Mouse (Mus musculus) kidney, postnatal 10 days (tissue): ENCODE results near the gene Fam57a.
A peak's percentile ranks its signal among the peaks of the same experiment; 100 is the strongest.

Experiments
- DNase-seq: peaks from one replicate; pipeline ENCODE4 v3.0.0; 2021; ENCODE audit warnings: mixed read lengths

Gene Fam57a

DNA sequence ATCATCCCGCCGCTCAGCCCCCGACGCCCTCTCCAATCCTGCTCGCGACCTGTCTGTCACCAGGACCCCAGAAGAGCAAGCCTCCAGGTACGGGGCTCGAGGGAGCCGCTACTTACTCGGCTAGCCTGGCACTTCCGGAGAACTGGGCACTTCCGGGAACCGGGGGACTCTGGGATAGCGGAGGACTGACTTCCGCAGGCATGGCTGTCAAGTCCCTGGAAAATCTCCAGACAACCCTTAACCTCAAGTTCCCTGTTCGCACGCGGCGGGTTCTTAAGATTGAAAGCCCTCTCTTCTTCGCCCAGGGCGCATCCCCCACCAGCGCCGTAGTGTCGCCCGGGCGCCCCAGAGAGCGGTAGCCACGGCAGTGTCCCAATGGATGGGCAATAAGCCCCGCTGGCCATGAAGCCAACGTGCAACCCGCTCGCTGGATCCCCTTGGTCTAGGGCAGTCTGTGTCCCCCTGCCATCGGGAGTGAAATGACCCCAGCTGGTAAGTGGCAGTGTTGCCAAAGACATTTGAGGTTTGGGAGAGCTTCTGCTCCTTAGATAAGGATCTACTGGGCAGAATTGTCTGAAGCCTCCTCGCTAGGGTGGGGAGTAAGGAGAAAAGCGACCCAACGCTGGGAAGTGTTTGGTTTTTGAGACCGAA, at the start of gene Fam57a, which contains the start of gene Vps53:
Gene Fam57a (plus strand): TSS at position 177 of the 651 bp plus-strand sequence.
Gene Vps53 (minus strand): TSS at position 153 of the 651 bp plus-strand sequence.
- DNase-seq = peak; percentile 93

DNA sequence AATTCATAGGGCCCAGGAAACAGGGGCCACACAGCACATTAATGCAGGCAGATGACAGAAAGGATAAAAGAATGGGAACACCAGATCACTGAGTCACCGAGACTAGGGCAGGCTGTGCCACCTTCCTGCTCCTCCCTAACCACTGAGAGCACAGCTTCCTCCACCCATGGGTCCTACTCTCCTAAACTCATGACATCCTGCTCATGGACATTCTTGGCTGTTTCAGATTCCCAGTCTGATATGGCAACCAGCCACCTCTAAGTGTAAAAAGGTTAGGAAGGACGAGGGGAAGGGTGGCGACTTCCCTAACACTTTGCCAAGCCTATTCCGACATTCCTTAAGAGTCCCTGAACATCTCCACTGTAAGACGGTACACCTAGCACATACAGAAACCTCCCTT, 48.6 kb upstream of the Fam57a start:
- DNase-seq = peak; percentile 49

- no peak for DNase-seq
Measured at GRCm38 (mm10) chr11:76135641-76136437, 43.6 kb upstream of the Fam57a start.

DNA sequence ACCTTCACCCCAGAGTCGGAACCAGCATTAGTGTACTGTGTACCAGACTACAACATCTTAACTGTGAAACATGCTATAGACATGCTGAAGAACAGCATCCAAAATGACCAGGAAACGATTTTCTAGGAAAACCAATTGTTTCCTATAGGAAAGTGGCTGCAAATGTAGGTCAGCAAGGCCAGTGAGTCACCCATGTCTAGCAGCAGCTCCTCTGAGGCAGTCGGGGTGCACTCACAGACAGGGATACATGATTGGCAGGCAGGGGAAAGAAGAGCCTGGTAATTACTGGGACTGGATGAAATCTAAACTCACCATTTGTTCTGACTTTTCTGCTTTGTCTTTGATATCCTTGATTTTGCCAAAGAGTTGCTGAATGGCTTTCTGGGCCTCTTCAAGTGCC, 41.5 kb upstream of the Fam57a start:
- DNase-seq = no peak

DNA sequence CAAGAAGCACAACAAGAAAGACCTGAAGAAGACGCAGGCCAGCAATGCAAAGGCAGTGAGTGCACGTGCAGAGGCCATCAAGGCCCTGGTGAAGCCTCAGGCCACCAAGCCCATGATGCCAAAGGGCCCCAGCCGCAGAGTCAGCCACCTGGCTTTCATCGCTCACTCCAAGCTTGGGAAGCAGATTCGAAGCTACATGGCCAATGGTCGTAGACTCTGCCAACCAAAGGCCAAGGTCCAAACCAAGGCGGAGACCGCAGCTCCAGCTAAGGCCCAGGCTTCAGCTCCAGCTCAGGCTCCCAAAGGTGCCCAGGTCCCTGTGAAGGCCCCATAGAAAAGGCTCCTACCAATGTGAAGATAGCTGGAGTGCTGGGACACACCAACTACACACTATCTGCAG, 35.1 kb upstream of the Fam57a start:
- DNase-seq = no peak

GRCm38 (mm10) chr11:76145169-76145568, 34.3 kb upstream of the Fam57a start:
- no peak for DNase-seq

DNA sequence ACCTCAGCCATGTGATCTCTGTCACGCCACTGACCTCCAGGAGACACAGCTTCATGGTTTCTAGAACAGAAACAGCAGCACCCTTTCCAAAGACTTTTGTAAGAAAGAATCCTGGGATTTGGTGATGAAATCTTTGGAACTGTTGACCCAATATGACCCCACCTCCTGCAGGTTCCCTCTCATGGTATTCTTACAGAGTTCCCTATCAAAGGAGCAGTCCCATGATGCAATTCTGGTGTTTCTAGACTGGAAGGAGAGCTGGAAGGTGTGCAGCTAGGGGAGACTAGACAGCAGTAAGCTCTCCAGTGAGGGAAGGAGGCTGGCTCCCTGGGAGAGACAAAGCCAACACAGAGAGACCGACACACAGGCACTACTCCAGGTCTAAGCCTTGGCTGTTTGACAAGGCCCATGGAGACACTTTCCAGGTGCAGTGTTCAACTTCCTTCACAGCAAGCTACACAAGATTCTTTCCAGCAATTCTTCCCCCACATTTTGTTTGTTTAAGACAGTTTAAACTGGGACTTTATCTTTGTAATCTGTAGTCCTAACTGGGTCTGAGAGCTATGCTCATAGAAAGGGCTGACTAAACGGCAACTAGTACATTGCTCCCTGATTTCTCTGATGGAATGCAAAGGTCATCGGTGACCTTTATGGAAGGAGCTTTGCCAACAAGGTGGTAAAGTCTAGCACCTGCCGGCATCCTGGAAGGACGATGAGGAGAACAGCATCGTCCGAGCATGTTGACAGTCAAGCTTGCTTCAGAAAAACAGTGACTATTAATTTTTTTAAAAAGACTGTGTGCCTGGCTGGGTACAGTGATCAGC, 33.1 kb upstream of the Fam57a start:
- DNase-seq = no peak

DNA sequence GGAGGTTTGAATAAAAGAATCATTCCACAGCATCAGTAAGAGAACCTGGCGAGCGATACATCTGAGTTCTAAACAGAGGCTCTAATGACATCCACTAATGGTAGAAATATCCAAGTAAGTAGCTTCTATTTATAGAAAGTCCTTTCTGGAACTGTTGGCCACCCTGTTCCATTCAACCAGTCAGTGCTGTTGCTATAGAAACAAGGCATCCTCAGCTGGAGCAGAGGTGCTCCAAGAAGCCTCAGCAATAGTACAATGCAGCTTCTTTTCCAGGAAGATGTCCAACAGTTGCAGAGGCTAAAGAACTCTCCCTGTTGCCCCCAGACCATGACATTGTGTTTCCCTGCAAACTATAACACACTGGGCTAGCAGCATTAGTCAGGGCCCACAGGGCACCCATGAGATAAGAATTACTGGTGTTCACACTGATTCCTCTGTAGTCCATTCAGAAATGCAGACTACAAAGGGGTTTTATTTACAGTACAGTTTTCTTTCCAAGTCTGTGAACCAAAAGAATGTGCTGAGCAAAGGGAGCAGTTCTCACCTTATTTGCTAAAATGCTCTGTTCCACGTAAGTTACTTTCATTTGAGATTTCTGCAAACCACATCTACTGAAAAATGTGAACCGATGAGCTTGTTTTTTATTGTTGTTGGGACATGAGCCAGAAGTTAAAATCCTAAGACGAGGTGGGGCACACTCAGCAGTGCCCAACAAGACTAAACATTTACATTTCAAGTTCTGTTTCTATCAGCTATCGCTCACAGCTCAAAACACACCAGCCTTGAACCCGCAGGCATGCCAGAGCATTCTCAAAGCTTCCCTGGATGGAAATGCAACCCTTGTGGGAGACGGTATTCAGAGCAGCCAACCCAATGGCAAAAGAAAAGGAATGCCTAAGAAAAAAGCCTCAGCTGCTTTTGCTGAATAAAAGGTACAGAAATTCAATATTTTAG, 31.1 kb upstream of the Fam57a start:
- DNase-seq = no peak

DNA sequence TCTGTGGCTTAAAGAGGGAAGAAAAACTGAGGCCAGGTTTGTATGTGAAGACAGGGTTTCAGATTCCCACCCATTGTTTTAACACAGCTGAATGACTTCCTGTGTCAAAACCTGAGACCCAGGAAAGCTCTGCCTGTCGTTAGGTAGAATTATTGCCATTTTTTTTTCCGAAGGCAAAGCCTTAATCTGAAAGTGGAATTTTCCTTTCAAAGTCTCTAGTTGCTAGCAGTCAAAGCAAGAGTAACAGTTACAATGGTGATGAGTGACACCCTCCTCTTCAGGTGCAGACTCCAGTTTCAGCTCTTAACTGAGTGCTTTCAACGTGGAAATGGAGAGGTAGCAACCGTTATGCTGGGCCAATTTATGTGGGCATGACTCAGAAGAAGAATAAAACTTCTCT, 28.5 kb upstream of the Fam57a start:
- DNase-seq = no peak

DNA sequence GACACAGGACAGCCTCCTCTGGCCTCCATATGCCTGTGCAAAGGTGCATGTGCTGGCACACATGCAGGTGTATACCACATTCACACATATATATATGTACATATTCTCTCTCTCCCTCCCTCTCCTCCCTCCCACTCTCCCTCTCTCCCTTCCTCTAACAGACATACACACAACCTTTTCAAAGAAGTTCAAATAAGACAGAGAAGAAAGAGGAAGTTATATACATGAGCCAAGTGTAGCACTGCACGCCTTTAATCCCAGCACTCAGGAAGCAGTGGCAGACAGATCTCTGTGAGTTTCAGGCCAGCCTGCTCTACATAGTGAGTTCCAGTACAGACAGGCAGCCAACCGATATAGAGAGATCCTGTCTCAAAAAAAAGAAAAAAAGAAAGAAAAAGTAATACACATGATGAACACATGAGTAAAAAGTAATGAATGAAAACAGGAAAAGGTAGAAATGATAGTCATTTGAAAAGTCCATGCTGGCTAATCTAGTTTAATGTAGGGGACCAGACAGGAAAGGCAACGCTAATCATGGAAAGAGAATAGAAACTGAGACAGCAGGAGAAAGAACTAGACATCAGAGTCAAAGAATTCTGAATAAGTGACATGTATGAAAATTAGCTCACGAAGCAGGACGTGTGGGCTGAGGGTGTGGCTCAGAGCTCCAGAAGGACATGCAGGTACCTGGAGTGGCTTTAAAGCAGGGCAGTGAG, 26.1 kb upstream of the Fam57a start:
- DNase-seq = no peak

DNA sequence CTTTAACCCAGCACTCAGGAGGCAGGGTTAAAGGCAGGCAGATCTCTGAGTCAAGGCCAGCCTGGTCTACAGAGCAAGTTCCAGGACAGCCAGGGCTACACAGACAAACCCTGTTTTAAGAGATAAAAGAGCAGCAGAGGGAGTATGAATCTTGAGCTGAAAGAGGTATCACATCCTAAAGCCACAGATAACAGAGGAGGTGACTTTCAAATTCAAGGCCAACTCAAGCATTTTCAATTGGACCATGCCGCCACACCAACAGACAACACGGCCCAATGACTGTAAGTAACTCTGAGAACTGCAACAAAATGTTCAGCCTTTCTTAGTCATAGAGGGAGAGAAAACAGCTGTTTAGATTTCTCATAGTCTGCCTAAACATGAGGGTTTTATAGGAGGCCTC, 25.3 kb upstream of the Fam57a start:
- no peak for DNase-seq

GRCm38 (mm10) chr11:76154861-76155260, 24.6 kb upstream of the Fam57a start:
- no peak for DNase-seq

DNA sequence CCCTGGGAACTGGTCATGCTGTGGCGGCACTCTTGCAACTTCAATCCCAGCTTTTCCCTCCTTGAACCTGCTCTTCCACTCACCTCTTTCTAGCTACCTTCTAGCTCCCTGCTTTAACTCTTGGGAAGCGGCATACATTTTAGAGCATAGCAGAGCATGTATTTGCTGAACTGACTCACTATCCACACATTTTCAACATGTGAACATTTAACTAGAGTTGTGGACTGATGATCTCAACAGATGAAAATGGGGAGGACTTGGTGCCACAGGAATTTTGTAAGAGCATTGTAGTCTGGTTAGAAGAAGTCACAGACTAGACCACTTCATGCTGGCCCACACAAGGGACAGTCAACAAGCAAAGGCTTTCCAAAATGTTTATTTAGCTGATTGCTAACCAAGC, 21.1 kb upstream of the Fam57a start:
- DNase-seq = no peak

GRCm38 (mm10) chr11:76160251-76160650, 19.2 kb upstream of the Fam57a start:
- DNase-seq = no peak

DNA sequence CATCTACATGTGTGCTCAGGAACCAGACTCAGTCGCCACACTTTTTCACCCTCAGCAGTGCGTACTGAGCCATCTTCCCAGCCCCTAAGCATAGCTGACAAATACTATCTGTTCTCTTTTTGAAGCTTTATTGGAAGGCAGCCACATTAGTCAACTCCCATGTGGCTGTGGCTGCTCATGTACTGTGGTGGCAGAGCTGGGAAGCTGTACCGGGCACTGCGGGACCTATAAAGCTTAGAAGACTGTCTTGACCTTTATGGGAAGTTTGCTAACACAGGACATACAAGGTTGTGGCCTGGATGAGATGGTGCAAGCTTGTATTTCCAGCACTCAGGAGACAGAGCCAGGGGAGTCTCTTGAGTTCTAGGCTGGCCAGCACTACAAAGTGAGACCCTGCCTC, 12.8 kb upstream of the Fam57a start:
- DNase-seq = peak; percentile 19

DNA sequence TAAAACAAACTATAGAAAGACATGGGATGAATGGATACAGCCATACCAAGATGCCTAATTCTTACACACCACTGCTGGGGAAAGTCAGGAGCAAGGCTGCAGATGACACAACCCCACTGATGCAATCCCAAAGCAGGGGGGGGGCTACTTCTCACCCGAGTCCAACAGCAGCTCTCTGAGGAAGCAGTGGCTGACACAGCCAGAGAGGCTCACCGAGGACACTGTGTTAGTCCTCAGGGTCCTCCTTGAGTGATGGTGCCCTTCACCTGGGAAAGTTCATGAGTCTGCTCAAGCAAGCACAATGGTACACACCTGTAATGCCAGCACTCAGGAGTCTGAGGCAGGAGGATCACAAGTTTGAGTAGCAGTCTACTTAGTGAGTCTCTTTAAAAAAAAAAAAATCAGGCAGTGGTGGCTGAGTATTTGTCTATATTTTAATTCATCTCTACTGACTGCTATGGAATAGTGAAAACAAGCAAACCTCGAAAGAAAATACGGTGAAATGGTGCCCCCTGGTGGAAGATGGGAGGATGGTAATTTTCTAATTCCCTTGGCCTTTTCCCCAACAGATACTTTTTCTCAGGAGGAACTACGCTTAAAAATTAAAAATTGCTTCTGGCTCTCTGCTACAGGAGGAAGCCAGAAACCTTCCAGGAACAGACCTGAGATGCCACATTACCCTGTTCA, 12.2 kb upstream of the Fam57a start:
- peak; percentile 84 for DNase-seq

DNA sequence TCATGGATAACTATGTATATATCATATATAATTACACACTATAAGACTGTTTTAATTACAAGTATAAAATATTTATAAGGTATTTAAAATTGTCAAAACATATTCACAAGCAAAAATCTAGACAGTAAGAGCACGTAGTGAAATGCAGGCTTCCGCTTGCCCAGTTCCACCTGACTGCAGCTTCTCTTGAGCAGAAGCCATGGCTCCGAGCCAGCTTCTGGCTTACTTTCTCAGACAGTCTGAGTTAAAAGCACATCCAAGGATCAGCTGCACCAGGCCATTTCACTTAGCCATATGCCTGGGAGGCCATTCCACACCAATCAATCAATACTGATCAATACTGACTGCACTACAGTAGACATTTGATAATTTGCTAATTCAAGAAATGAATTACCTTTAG, 10.5 kb upstream of the Fam57a start:
- DNase-seq = peak; percentile 81

DNA sequence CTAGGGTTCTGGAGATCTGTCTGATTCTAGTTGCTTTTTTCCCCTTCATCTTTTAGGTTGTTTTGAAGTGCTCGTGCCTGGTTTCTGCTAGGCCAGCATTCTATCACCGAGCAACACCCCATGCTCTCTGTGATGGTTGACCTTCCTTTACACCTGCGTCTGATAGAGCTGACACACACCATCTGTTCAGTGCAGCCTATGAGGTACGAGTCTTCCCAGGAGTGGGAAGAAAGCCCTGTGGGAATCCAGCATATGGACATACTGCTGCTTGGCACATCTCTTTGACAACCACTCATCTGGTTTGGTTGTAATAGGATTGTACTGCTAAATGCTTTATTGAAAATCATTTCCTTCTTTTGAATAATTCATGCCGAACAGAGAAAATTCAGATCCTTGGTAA, 9.3 kb upstream of the Fam57a start:
- DNase-seq = no peak

- peak; percentile 61 for DNase-seq
Measured at GRCm38 (mm10) chr11:76178726-76179494, 561 bp upstream of the Fam57a start.

GRCm38 (mm10) chr11:76180146-76180540, 672 bp downstream of the Fam57a start:
- DNase-seq = no peak
